In genomic region chr7:134382791-134383190, GRCm38 (mm10) we compare ENCODE assay signal across 13 mouse cellular contexts. TPM values are rescaled to one million over a fixed set of nuclear protein-coding genes. Genes with fewer than 3 reads are reported as not detected.
"Had no signal": no experiment of that assay in that cellular context is flagged by ENCODE, and none has a peak within 500 bp of the region (broad histone marks: within the 10 kb centered on the region; RNA-seq: fewer than 3 reads in every experiment).

No protein-coding gene starts in this region.

- ATAC-seq: midbrain, embryonic 13.5 days; midbrain, embryonic 15.5 days had no signal

- DNase-seq: lung, adult 18-20 months; lung, embryonic 14.5 days; lung, postnatal 10 days; lung, postnatal 36 days; thymus, adult 18-20 months; thymus, postnatal 14 days; thymus, postnatal 36 days had no signal

RNA-seq across cellular contexts. Expression of gene D7Ertd443e, which starts 2.7 kb away (rescaled TPM):
- polyA plus RNA-seq: liver, embryonic 16.5 days; macrophage; midbrain, embryonic 11.5 days; neural tube, embryonic 12.5 days had no signal
